Mouse (Mus musculus) induced T-regulatory cell, adult 2 months (primary cell): ENCODE measurements around the gene 2210408I21Rik.

Source experiments
- DNase-seq: peaks from one replicate; pipeline ENCODE4 v3.0.0-alpha.2; 2012; ENCODE audit warnings: low read depth

Gene 2210408I21Rik

DNA sequence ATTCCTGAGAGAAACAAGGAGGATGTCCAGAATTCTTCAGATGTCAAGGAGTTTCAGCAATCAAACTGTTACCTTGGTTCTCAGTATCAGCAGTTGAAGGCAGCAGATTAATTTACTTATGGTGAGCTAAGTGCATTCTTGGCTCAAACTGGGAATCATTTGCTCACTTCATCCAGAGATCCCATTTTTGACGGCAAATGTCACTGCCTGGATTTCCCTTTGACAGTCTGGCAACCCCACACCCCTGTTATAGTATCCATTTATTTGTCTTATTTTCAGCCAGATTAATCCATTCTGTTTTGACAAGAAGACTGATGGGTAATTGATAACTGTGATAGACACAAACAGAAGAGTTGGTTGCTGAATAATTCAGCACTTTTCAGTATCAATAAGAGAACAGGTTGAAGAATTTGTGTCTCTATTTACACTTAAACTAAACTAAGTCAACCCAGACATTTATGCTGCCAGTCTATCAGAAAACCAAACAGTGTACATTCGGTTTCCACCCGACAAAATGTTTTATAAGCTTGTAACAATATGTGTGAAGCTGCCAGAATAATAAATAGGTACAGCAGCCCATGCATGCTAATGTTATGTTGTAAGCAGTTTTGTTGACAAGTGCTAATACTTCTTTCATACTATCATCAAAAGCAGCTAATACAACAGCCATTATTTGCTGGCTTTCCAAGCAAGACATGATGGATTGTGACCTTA, 354.8 kb downstream of the 2210408I21Rik start:
- no peak for DNase-seq

GRCm38 (mm10) chr13:77514046-77514445, 378.7 kb downstream of the 2210408I21Rik start:
- no peak for DNase-seq

DNA sequence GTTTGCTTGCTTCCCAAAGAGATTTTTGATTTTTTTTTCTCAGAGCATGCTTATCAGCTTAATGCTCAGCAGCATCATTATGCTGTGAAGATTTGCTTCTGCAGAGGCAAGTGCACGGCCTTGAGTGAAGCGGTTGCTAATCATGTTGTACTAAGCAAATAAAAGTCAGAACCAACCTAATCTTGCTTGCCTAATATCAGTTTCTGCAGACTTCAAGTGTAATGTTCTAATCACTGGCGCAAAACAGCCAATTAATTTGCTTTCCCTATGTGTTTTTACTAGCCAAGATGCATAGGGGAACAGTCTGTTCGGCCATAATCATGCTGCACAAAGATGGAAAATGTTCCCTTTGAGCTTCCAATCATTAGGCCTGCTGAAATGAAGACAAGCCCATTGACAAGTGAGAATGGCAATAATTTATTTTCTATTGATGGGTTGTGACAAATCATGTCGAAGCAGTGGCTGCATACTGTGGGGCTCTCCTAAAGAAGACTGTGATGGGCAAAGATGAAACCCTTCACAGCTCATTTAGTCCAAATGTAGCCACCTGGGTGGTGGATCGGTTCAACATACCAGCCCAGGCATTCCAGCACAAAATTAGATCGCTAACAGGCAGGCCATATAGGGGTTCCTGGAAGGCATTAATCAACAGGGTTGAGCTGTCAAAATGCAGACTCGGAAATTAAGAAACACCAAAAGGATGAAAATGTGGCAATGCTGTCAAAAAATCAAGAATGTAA, 393.8 kb downstream of the 2210408I21Rik start:
- no peak for DNase-seq

DNA sequence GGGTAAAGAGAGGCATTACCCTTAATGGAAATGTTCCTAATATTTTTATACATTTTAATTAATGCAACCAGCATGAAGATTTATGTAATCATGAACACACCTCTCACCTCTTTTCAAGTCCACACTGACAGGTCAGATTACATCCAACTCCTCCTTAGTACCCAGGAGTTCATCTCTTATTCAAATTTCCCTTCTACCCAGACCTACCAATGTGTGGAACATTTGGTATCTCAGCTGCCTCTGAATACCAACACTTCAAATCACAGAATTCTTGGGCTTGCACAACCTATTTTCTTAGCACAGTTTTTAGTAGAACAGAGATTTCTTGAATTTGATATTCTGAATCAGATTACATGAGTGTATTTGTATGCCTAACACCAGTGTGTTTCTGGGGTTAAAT, 394.4 kb downstream of the 2210408I21Rik start:
- no peak for DNase-seq

DNA sequence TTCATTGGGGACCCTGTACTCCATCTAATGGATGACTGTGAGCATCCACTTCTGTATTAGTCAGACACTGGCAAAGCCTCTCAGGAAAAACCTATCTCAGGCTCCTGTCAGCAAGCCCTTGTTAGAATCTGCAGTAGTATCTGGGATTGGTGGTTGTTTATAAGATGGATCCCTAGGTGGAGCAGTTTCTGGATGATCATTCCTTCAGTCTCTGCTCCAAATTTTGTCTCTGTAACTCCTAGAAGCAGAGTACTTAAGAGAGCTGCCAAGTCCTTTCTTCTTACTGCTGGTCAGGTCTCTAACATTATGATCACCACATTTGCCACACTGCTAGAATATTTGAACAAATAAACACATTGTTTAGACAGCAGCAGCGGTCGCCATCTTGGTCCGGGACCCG, 402.1 kb downstream of the 2210408I21Rik start:
- no peak for DNase-seq

GRCm38 (mm10) chr13:77547486-77548385, 412.4 kb downstream of the 2210408I21Rik start:
- DNase-seq = no peak

GRCm38 (mm10) chr13:77548386-77548695, 413.0 kb downstream of the 2210408I21Rik start:
- DNase-seq = no peak

GRCm38 (mm10) chr13:77548750-77549149, 413.4 kb downstream of the 2210408I21Rik start:
- DNase-seq = no peak

- no peak for DNase-seq
Measured at GRCm38 (mm10) chr13:77594011-77594410, 458.7 kb downstream of the 2210408I21Rik start.

- no peak for DNase-seq
Measured at GRCm38 (mm10) chr13:77615346-77615745, 480.0 kb downstream of the 2210408I21Rik start.
